Mouse (Mus musculus): ENCODE data around the gene Mrps21. TPM values are rescaled to one million over a fixed set of nuclear protein-coding genes. Genes with fewer than 3 reads are reported as not detected.

The Mrps21 gene
- polyA plus RNA-seq, 1 experiment from 2014 or later: 293 TPM

DNA sequence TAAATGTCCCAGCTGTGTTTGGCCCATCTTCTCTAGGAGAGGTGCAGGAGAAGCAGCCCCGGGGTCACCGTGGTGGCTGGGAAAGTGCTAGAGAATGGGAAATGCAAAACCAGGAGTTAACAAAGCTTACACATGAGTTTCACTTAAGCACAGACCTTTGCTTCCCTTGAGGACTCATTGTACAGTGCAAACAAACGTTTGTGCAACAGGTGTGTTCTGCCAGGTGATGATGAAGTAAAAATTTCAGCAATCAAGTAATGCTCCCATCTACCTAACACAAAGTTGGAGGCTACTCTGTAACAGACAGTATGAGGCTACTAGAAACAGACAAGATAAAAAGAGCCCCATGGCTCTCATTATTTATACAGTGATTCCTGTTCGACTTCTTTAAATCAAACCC, 7.7 kb upstream of the Mrps21 start:
- Histone ChIP-seq H3K9me3 (ENCODE audit: control insufficient read depth, low read length) (no peaks in the 10 kb centered on the region), H3K36me3 (replicated peaks; ENCODE audit: control insufficient read depth, insufficient read depth) (no peaks in the 10 kb centered on the region), H3K9ac (no peak overlapping the region), H3K27me3 (ENCODE audit: control insufficient read depth, insufficient read depth, low read length) (no peaks in the 10 kb centered on the region), H3K27ac (no peak overlapping the region), H3K4me2 (replicated peaks) (no peak overlapping the region), H3K4me3 (replicated peaks; ENCODE audit: low read length) (no peak overlapping the region), H3K4me1 (replicated peaks; ENCODE audit: control insufficient read depth, insufficient read depth, low read length) (peaks cover 8% of the 10 kb centered on the region)
- 97% methylated on average over 4 of the region's 4 CpGs for WGBS
- ATAC-seq (ENCODE audit: low FRiP score) (no peak), DNase-seq (ENCODE audit: low spot score) (no peak)

DNA sequence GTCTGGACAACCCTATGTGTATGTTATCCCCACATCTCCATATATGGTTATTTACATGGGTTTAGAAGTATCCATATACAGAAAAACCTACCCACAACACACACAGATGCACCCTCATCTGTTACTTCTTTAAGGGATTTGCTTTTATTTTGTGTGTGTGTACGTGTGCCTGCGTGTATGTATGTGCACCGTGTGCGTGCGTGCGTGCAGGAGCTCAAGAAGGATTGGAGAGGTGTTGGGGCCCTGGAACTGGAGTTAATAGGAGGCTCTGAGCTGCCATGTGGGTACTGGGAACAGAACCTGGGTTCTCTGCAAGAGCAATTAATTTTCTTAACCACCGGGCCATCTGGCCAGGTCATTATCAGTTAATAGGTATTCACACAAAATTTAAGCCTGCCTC, 729 bp upstream of the Mrps21 start:
- H3K4me2 ChIP-seq (replicated peaks): peak overlapping the region; percentile 70
- H3K9ac ChIP-seq: peak overlapping the region; percentile 71
- peaks cover 14% of the 10 kb centered on the region for H3K4me1 ChIP-seq (replicated peaks; ENCODE audit: control insufficient read depth, insufficient read depth, low read length)
- peaks cover 18% of the 10 kb centered on the region for H3K36me3 ChIP-seq (replicated peaks; ENCODE audit: control insufficient read depth, insufficient read depth)
- peak overlapping the region; percentile 61 for H3K4me3 ChIP-seq (replicated peaks; ENCODE audit: low read length)
- H3K9me3 ChIP-seq (ENCODE audit: control insufficient read depth, low read length): no peaks in the 10 kb centered on the region
- no peak for ATAC-seq (ENCODE audit: low FRiP score)
- no peaks in the 10 kb centered on the region for H3K27me3 ChIP-seq (ENCODE audit: control insufficient read depth, insufficient read depth, low read length)
- no peak overlapping the region for H3K27ac ChIP-seq
- 89% methylated on average over 7 of the region's 7 CpGs for whole genome bisulfite sequencing
- no peak for DNase-seq (ENCODE audit: low spot score)

DNA sequence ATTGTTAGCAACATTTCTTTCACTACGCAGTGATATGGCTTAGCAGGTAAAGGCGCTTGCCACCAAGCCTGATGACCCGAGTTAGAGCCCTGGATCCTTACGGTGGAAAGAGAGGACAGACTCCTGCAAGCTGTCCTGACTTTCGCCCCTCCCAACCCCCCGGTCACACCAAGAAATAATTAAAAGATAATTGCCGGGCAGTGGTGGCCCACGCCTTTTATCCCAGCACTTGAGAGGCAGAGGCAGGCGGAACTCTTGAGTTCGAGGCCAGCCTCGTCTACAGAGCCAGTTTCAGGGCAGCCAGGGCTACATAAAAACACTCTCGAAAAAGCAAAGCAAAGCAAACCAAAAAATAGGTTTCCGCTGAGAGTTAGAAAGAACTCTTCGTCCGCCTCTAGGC, 343 bp downstream of the Mrps21 start:
- Histone ChIP-seq H3K4me2 (replicated peaks) (peak overlapping the region; percentile 70), H3K4me1 (replicated peaks; ENCODE audit: control insufficient read depth, insufficient read depth, low read length) (peaks cover 14% of the 10 kb centered on the region), H3K9me3 (ENCODE audit: control insufficient read depth, low read length) (no peaks in the 10 kb centered on the region), H3K9ac (peak overlapping the region; percentile 71), H3K4me3 (replicated peaks; ENCODE audit: low read length) (peak overlapping the region; percentile 61), H3K27me3 (ENCODE audit: control insufficient read depth, insufficient read depth, low read length) (no peaks in the 10 kb centered on the region), H3K27ac (peak overlapping the region; percentile 74), H3K36me3 (replicated peaks; ENCODE audit: control insufficient read depth, insufficient read depth) (peaks cover 22% of the 10 kb centered on the region)
- 6% methylated on average over 15 of the region's 15 CpGs for WGBS
- DNase-seq (ENCODE audit: low spot score) (no peak), ATAC-seq (ENCODE audit: low FRiP score) (peak; percentile 41; the same call in 1 of the 2 replicates)

DNA sequence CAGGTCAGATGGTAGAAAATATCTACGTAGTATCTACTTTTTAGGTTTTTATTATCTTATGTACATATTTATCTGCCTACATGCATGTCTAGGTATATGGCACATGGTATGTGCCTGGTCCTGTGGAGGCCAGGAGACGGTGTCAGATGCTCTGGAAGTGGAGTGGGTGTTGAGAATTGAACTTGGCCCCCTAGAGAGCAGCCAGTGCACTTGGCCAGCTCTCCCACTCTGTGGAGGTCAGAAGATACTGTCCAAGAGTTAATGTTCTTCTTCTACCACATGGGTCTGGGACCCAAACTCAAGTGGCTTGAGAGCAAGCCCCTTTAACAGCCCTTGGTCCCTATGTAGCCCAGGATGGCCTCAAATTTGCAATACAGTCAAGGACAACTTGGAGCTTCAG, 3.9 kb downstream of the Mrps21 start:
- peaks cover 38% of the 10 kb centered on the region for H3K36me3 ChIP-seq (replicated peaks; ENCODE audit: control insufficient read depth, insufficient read depth)
- 92% methylated on average over 2 of the region's 2 CpGs for WGBS

DNA sequence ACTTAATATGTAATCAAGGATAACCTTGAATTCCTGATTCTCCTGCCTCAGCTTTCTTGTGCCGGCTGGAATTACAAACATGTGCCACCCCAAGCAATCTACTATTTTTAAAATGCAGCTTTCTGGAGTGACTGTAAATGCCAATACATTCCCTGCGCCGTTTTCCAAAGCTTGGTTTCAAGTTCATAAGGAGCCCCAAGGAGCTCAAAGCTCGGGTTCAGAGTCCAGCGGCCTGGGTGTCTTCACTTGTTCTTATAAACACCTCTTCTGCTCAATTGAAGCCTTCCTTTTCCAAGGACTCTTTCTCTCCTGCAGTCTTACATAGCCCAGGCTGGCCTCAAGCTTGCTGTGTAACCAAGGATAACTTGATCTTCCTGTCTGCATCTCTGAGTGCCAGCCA, 5.2 kb downstream of the Mrps21 start:
- 94% methylated on average over 5 of the region's 5 CpGs for WGBS
- Histone ChIP-seq H3K4me2 (replicated peaks) (no peak overlapping the region), H3K27me3 (ENCODE audit: control insufficient read depth, insufficient read depth, low read length) (no peaks in the 10 kb centered on the region), H3K4me1 (replicated peaks; ENCODE audit: control insufficient read depth, insufficient read depth, low read length) (peaks cover 6% of the 10 kb centered on the region; the same call in 1 of the 2 replicates), H3K27ac (no peak overlapping the region), H3K9me3 (ENCODE audit: control insufficient read depth, low read length) (no peaks in the 10 kb centered on the region), H3K36me3 (replicated peaks; ENCODE audit: control insufficient read depth, insufficient read depth) (peaks cover 38% of the 10 kb centered on the region), H3K4me3 (replicated peaks; ENCODE audit: low read length) (no peak overlapping the region), H3K9ac (no peak overlapping the region)
- DNase-seq (ENCODE audit: low spot score): no peak
- ATAC-seq (ENCODE audit: low FRiP score): no peak

More for the DNA sequence above, 3.9 kb downstream of the Mrps21 start:
- H3K4me1 ChIP-seq (replicated peaks; ENCODE audit: control insufficient read depth, insufficient read depth, low read length): peaks cover 10% of the 10 kb centered on the region
- no peak overlapping the region for H3K4me3 ChIP-seq (replicated peaks; ENCODE audit: low read length)
- no peak overlapping the region for H3K9ac ChIP-seq
- H3K27me3 ChIP-seq (ENCODE audit: control insufficient read depth, insufficient read depth, low read length): no peaks in the 10 kb centered on the region
- H3K4me2 ChIP-seq (replicated peaks): no peak overlapping the region
- DNase-seq (ENCODE audit: low spot score) (no peak), ATAC-seq (ENCODE audit: low FRiP score) (no peak)
- H3K9me3 ChIP-seq (ENCODE audit: control insufficient read depth, low read length): no peaks in the 10 kb centered on the region
- no peak overlapping the region for H3K27ac ChIP-seq

DNA sequence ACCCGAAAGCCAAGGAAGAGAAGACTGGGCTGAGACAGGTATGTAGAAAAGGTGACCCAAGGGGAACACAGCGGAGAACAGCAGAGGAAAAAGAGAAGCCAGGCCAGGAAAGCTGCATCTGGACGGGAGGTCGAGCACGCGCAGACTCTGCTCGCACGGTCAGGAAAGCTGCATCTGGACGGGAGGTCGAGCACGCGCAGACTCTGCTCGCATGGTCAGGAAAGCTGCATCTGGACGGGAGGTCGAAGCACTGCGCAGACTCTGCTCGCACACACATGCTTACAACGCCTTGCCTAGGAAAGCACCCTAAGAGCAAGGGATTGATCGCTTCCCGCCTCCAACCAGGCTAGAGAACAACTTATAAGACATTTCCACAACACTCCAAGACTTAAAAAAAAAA, 5.7 kb downstream of the Mrps21 start:
- Histone ChIP-seq H3K4me2 (replicated peaks) (no peak overlapping the region), H3K9me3 (ENCODE audit: control insufficient read depth, low read length) (no peaks in the 10 kb centered on the region), H3K4me1 (replicated peaks; ENCODE audit: control insufficient read depth, insufficient read depth, low read length) (peaks cover 3% of the 10 kb centered on the region; the same call in 1 of the 2 replicates), H3K36me3 (replicated peaks; ENCODE audit: control insufficient read depth, insufficient read depth) (peaks cover 38% of the 10 kb centered on the region), H3K4me3 (replicated peaks; ENCODE audit: low read length) (no peak overlapping the region), H3K27ac (no peak overlapping the region), H3K27me3 (ENCODE audit: control insufficient read depth, insufficient read depth, low read length) (no peaks in the 10 kb centered on the region), H3K9ac (no peak overlapping the region)
- ATAC-seq (ENCODE audit: low FRiP score): no peak
- WGBS: 94% methylated on average over 20 of the region's 20 CpGs
- DNase-seq (ENCODE audit: low spot score): no peak

DNA sequence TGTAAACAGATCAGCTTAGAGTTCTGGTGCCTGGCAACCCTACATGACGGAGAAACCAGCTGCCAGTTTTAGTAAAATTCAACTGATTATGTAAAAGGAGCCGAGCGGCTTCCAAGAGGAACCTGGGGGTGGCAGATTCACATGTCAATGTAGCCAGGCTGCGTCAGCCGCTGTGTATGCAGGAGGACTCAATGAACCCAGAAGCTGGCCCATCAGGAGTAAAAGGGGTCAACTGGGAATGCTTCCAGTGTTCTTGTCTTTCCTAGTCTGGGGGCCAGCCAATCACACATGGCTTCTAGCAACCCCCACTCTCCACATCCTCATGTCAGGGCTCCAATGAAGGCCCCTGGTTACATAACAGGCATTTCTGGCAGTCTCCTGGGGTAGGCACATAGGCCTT, 6.3 kb downstream of the Mrps21 start:
- Histone ChIP-seq H3K9me3 (ENCODE audit: control insufficient read depth, low read length) (no peaks in the 10 kb centered on the region), H3K4me2 (replicated peaks) (no peak overlapping the region), H3K4me1 (replicated peaks; ENCODE audit: control insufficient read depth, insufficient read depth, low read length) (no peaks in the 10 kb centered on the region), H3K9ac (no peak overlapping the region), H3K27ac (no peak overlapping the region), H3K27me3 (ENCODE audit: control insufficient read depth, insufficient read depth, low read length) (no peaks in the 10 kb centered on the region), H3K36me3 (replicated peaks; ENCODE audit: control insufficient read depth, insufficient read depth) (peaks cover 38% of the 10 kb centered on the region), H3K4me3 (replicated peaks; ENCODE audit: low read length) (no peak overlapping the region)
- 92% methylated on average over 5 of the region's 5 CpGs for WGBS
- ATAC-seq (ENCODE audit: low FRiP score) (no peak), DNase-seq (ENCODE audit: low spot score) (no peak)

DNA sequence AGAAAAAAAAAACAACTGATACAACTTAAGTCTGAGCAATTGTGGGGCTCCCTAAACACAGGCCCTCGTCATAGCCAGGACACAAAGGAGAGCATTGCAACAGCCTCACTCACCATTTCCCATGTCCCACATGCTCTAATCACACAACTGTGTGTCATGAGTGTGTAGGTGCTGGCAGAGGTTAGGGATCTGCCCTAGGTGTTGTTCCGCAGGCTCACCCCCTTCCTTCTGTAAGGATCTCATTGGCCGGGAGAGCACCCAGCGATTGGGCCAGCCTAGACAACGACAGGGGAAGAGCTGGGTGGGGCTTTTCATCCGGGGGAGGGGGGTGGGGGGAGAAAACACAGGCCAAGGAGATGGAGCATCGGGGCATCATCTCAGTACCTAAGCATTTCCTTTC, 7.7 kb downstream of the Mrps21 start:
- Histone ChIP-seq H3K36me3 (replicated peaks; ENCODE audit: control insufficient read depth, insufficient read depth) (peaks cover 30% of the 10 kb centered on the region; the same call in 1 of the 2 replicates), H3K4me2 (replicated peaks) (no peak overlapping the region), H3K27ac (no peak overlapping the region), H3K27me3 (ENCODE audit: control insufficient read depth, insufficient read depth, low read length) (no peaks in the 10 kb centered on the region), H3K4me1 (replicated peaks; ENCODE audit: control insufficient read depth, insufficient read depth, low read length) (no peaks in the 10 kb centered on the region), H3K9me3 (ENCODE audit: control insufficient read depth, low read length) (no peaks in the 10 kb centered on the region), H3K9ac (no peak overlapping the region), H3K4me3 (replicated peaks; ENCODE audit: low read length) (no peak overlapping the region)
- ATAC-seq (ENCODE audit: low FRiP score) (no peak), DNase-seq (ENCODE audit: low spot score) (no peak)
- 87% methylated on average over 7 of the region's 7 CpGs for WGBS

DNA sequence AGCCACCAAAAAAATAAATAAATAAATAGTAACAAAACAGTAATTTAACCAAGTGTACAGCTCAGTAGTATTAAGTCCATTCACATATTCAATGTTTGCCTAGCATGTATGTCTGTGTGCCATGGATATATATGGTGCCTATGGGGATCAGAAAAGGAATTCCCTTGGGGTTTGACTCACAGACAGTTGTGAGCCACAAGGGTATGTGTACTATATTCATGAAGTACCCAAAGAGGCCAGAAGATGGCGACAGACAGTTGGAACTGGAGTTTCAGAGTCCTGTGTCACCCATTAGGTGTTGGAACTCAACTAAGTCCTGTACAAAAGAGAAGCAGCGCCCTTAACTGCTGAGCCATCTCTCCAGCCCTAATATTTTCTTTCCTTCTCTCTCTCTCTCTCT, 9.5 kb downstream of the Mrps21 start:
- Histone ChIP-seq H3K27me3 (ENCODE audit: control insufficient read depth, insufficient read depth, low read length) (no peaks in the 10 kb centered on the region), H3K36me3 (replicated peaks; ENCODE audit: control insufficient read depth, insufficient read depth) (peaks cover 17% of the 10 kb centered on the region; the same call in 1 of the 2 replicates), H3K27ac (no peak overlapping the region), H3K9me3 (ENCODE audit: control insufficient read depth, low read length) (no peaks in the 10 kb centered on the region), H3K4me2 (replicated peaks) (no peak overlapping the region), H3K4me3 (replicated peaks; ENCODE audit: low read length) (no peak overlapping the region), H3K4me1 (replicated peaks; ENCODE audit: control insufficient read depth, insufficient read depth, low read length) (no peaks in the 10 kb centered on the region), H3K9ac (no peak overlapping the region)
- ATAC-seq (ENCODE audit: low FRiP score): peak; percentile 57
- peak; percentile 78 for DNase-seq (ENCODE audit: low spot score)
- 34% methylated on average over 2 of the region's 2 CpGs for WGBS

DNA sequence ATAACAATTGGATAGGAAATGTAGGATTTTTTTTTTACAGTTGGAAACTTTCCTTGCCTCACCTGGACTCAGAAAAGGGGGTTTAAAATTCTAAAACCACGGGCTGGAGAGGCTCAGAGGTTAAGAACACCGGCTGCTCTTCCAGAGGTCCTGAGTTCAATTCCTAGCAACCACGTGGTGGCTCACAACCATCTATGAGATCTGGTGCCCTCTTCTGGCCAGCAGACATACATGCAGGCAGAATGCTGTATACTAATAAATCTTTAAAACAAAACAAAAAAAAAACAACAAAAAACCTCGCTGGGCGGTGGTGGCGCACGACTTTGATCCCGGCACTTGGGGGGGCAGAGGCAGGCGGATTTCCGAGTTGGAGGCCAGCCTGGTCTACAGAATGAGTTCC, 10.1 kb downstream of the Mrps21 start:
- ATAC-seq (ENCODE audit: low FRiP score): no peak
- DNase-seq (ENCODE audit: low spot score): no peak
- H3K9me3 ChIP-seq (ENCODE audit: control insufficient read depth, low read length): no peaks in the 10 kb centered on the region
- H3K4me2 ChIP-seq (replicated peaks): no peak overlapping the region
- H3K27ac ChIP-seq: no peak overlapping the region
- WGBS: 76% methylated on average over 10 of the region's 10 CpGs
- H3K9ac ChIP-seq: no peak overlapping the region
- H3K36me3 ChIP-seq (replicated peaks; ENCODE audit: control insufficient read depth, insufficient read depth): peaks cover 16% of the 10 kb centered on the region; the same call in 1 of the 2 replicates
- 0 out of 2 replicates have a peak, but pooled peaks cover 1% of the 10 kb centered on the region for H3K4me1 ChIP-seq (replicated peaks; ENCODE audit: control insufficient read depth, insufficient read depth, low read length)
- no peak overlapping the region for H3K4me3 ChIP-seq (replicated peaks; ENCODE audit: low read length)
- no peaks in the 10 kb centered on the region for H3K27me3 ChIP-seq (ENCODE audit: control insufficient read depth, insufficient read depth, low read length)

Data from hindbrain, embryonic 14.5 days (tissue).